Mouse (Mus musculus): ENCODE results near the gene Hoxa3. TPM values are rescaled to one million over a fixed set of nuclear protein-coding genes. Genes with fewer than 3 reads are reported as not detected.

Hoxa3 gene
- 1 to 10 TPM; 1.2 TPM for total RNA-seq (2021)
- long read RNA-seq, experiment 1, partial matches to known transcripts, result 2 of 3 reads
- long read RNA-seq, experiment 1, other reads (novel, unspliced or antisense), result 1 of 3 reads
- long read RNA-seq, experiment 2, result 0 reads

- DNase-seq, result peak in 1 of 2 experiments; percentile 28
- intact Hi-C loops (cut with DNase I), result no loop called here
These were observed at the start of gene Hoxa3, which contains the start of gene Gm28308 for GRCm38 (mm10) chr6:52213119-52213986. TSS of gene Hoxa3 (minus strand) at chr6:52213336. TSS of gene Gm28308 (minus strand) at chr6:52213339.

GRCm38 (mm10) chr6:52262463-52263320, 49.6 kb upstream of the Hoxa3 start:
- no peak for DNase-seq
- intact Hi-C loops (cut with DNase I), result no loop called here

- no peak for DNase-seq
- intact Hi-C loops (cut with DNase I), result no loop called here
These were observed 48.8 kb upstream of the Hoxa3 start for GRCm38 (mm10) chr6:52261751-52262462.

- no peak for DNase-seq
- intact Hi-C loops (cut with DNase I), result no loop called here
These were observed 47.8 kb upstream of the Hoxa3 start, which contains the start of gene Hoxa13 for GRCm38 (mm10) chr6:52260654-52261575. TSS of gene Hoxa13 (minus strand) at chr6:52260880.

- intact Hi-C loops (cut with DNase I), result loop anchor here (5.0 kb wide), 4 partner anchors 707 to 1083 kb away; no protein-coding TSS in a partner anchor
- DNase-seq, result no peak
These were observed 46.7 kb upstream of the Hoxa3 start for GRCm38 (mm10) chr6:52259811-52260261.

GRCm38 (mm10) chr6:52259081-52259790, 46.1 kb upstream of the Hoxa3 start:
- no peak for DNase-seq
- intact Hi-C loops (cut with DNase I), result loop anchor here (5.0 kb wide), 4 partner anchors 708 to 1082 kb away; no protein-coding TSS in a partner anchor

- intact Hi-C loops (cut with DNase I), result loop anchor here (1.0 to 5.0 kb wide), 7 partner anchors 467 to 1080 kb away; no protein-coding TSS in a partner anchor
- peak; percentile 85 to 90 for DNase-seq
These were observed 43.8 kb upstream of the Hoxa3 start for GRCm38 (mm10) chr6:52256956-52257355.

- intact Hi-C loops (cut with DNase I), result no loop called here
- no peak for DNase-seq
These were observed 40.7 kb upstream of the Hoxa3 start for GRCm38 (mm10) chr6:52253511-52254500.

GRCm38 (mm10) chr6:52252775-52253376, 39.7 kb upstream of the Hoxa3 start:
- intact Hi-C loops (cut with DNase I), result no loop called here
- no peak for DNase-seq

GRCm38 (mm10) chr6:52252016-52252774, 39.1 kb upstream of the Hoxa3 start:
- intact Hi-C loops (cut with DNase I), result no loop called here
- no peak for DNase-seq

- intact Hi-C loops (cut with DNase I), result no loop called here
- no peak for DNase-seq
These were observed 38.2 kb upstream of the Hoxa3 start for GRCm38 (mm10) chr6:52251177-52251879.

- no peak for DNase-seq
- intact Hi-C loops (cut with DNase I), result no loop called here
These were observed 36.7 kb upstream of the Hoxa3 start for GRCm38 (mm10) chr6:52249826-52250225.

- no peak for DNase-seq
These were observed 36.2 kb upstream of the Hoxa3 start for GRCm38 (mm10) chr6:52249415-52249738.

GRCm38 (mm10) chr6:52248638-52249414, 35.7 kb upstream of the Hoxa3 start:
- intact Hi-C loops (cut with DNase I), result no loop called here
- DNase-seq, result no peak

More at GRCm38 (mm10) chr6:52249415-52249738, 36.2 kb upstream of the Hoxa3 start:
- intact Hi-C loops (cut with DNase I), result no loop called here
